In genomic region chr4:155010870-155011269, GRCm38 (mm10) we compare ENCODE assay signal across 8 mouse cellular contexts. TPM values are rescaled to one million over a fixed set of nuclear protein-coding genes. Genes with fewer than 3 reads are reported as not detected.
DNase-seq lines count a peak whose midpoint lies in the region; ATAC-seq lines count a peak whose summit lies in the region.

No protein-coding gene starts in this region.

- intact Hi-C loops in heart, postnatal 25 days (cut with DNase I): no loop called here
- intact Hi-C loops in heart, postnatal 10 days (cut with DNase I): no loop called here

- no peak for ATAC-seq in megakaryocyte progenitor cell, adult 5-6 weeks (replicated peaks; ENCODE audit: poor library complexity)

- peak; percentile 21 for DNase-seq in heart, adult 8-10 months (ENCODE audit: low spot score)
- DNase-seq in heart, postnatal 25 days (ENCODE audit: low spot score): no peak
- peak; percentile 21 for DNase-seq in 3134 (ENCODE audit: extremely low read depth, insufficient read length, low spot score)
- DNase-seq in brain, adult 2 months (ENCODE audit: low read depth, low spot score): peak; percentile 94
- DNase-seq in heart, postnatal 10 days: peak; percentile 7 to 15
- DNase-seq in kidney, postnatal 4 days: no peak
- DNase-seq in spleen, postnatal 4 days (ENCODE audit: low spot score in 2 of 2): no peak

RNA-seq across cellular contexts. Expression of gene Plch2, which starts 45.7 kb away (rescaled TPM):
- total RNA-seq in heart, adult 8-10 months (2022): under 1 TPM in 1 of 4 experiments, not detected in 3; 0.06 TPM
- total RNA-seq in heart, postnatal 25 days (2021): under 1 TPM in 1 of 2 experiments, not detected in 1; 0.08 TPM
- total RNA-seq in heart, postnatal 10 days (2021): not detected
- total RNA-seq in megakaryocyte progenitor cell, adult 5-6 weeks (2015): not detected in 2 replicates
- not detected in 2 replicates for total RNA-seq in megakaryocyte progenitor cell, adult 5-6 weeks (2017)

RNA-seq across cellular contexts. Expression of gene Pank4, which starts 46.9 kb away (rescaled TPM):
- total RNA-seq in heart, adult 8-10 months (2022): 10 to 100 TPM; 38.6 to 44.1 (median 41.2) TPM
- 10 to 100 TPM; 45.6 to 46.4 TPM for total RNA-seq in heart, postnatal 25 days (2021)
- 10 to 100 TPM; 36.5 to 36.8 TPM for total RNA-seq in heart, postnatal 10 days (2021)
- total RNA-seq in megakaryocyte progenitor cell, adult 5-6 weeks (2015): 28.0 and 43.9 TPM in 2 replicates
- total RNA-seq in megakaryocyte progenitor cell, adult 5-6 weeks (2017): 24.6 and 24.8 TPM in 2 replicates

RNA-seq across cellular contexts. Expression of gene Hes5, which starts 50.1 kb away (rescaled TPM):
- total RNA-seq in heart, adult 8-10 months (2022): not detected
- under 1 TPM in 1 of 2 experiments, not detected in 1; 0.28 TPM for total RNA-seq in heart, postnatal 25 days (2021)
- total RNA-seq in heart, postnatal 10 days (2021): not detected
- 0.64 and 0.67 TPM in 2 replicates for total RNA-seq in megakaryocyte progenitor cell, adult 5-6 weeks (2015)
- total RNA-seq in megakaryocyte progenitor cell, adult 5-6 weeks (2017): 0.24 and 4.5 TPM in 2 replicates

RNA-seq across cellular contexts. Expression of gene Pex10, which starts 55.9 kb away (rescaled TPM):
- 10 to 100 TPM; 18.5 to 26.0 (median 22.6) TPM for total RNA-seq in heart, adult 8-10 months (2022)
- 10 to 100 TPM; 23.9 to 25.7 TPM for total RNA-seq in heart, postnatal 25 days (2021)
- 10 to 100 TPM; 18.4 to 23.7 TPM for total RNA-seq in heart, postnatal 10 days (2021)
- total RNA-seq in megakaryocyte progenitor cell, adult 5-6 weeks (2015): 5.5 and 6.0 TPM in 2 replicates
- 13.8 and 18.8 TPM in 2 replicates for total RNA-seq in megakaryocyte progenitor cell, adult 5-6 weeks (2017)

Comparison
In these comparisons a context has a peak if more than half of its experiments do, and no peak if none do; other contexts are left out.
1. DNase-seq: peak in heart, adult 8-10 months (single experiment), 3134 (single experiment), brain, adult 2 months (single experiment) and heart, postnatal 10 days (2 of 2); none in heart, postnatal 25 days (single experiment), kidney, postnatal 4 days (0 of 2) and spleen, postnatal 4 days (0 of 2).